Mouse (Mus musculus) embryonic facial prominence, embryonic 14.5 days (tissue): ENCODE measurements at regions not wholly inside any gene's neighbourhood (a gene's known extent, or its start where the extent isn't known, plus 50 kb on each side); places are given as distances from the start of the nearest gene placed in this dataset.

ENCODE experiments used
- ATAC-seq: fragments of 200-750 bp; cut with Nextera tagmentation; 2 replicates; pipeline ENCODE4 v1.8.0; 2017; ENCODE audit warnings: low read depth, moderate number of reproducible peaks, moderate TSS enrichment
- DNase-seq: peaks from one replicate; pipeline ENCODE4 v3.0.0-alpha.2; 2015; ENCODE audit warnings: low spot score
- H3K27ac ChIP-seq: fragments of 300-500 bp; sonication (generic); replicated peaks from 2 replicates; pipeline ENCODE4 v1.5.1; 2014; ENCODE audit warnings: low read depth, mild to moderate bottlenecking, low read length, moderate library complexity
- H3K27me3 ChIP-seq: fragments of 300-500 bp; sonication (generic); replicated peaks from 2 replicates; pipeline ENCODE4 v1.6.1; 2014; ENCODE audit warnings: low read length; ENCODE audit not compliant: control insufficient read depth, insufficient read depth
- H3K36me3 ChIP-seq: fragments of 300-500 bp; sonication (generic); 2 replicates; pipeline ENCODE4 v1.6.1; 2014; ENCODE audit warnings: low read length, mixed read lengths; ENCODE audit not compliant: control insufficient read depth, insufficient read depth
- H3K4me1 ChIP-seq: fragments of 300-500 bp; sonication (generic); 2 replicates; pipeline ENCODE4 v1.6.1; 2014; ENCODE audit warnings: antibody characterized with exemption, low read length; ENCODE audit not compliant: control insufficient read depth, insufficient read depth
- H3K4me2 ChIP-seq: fragments of 300-500 bp; sonication (generic); 2 replicates; pipeline ENCODE4 v1.6.1; 2014; ENCODE audit warnings: low read depth, mild to moderate bottlenecking, low read length, moderate library complexity, mixed read lengths
- H3K4me3 ChIP-seq: fragments of 300-500 bp; sonication (generic); 2 replicates; pipeline ENCODE4 v1.5.1; 2014; ENCODE audit warnings: low read depth, mild to moderate bottlenecking, low read length
- H3K9ac ChIP-seq: fragments of 300-500 bp; sonication (generic); 2 replicates; pipeline ENCODE4 v1.6.1; 2014; ENCODE audit warnings: low read depth, mild to moderate bottlenecking, low read length, moderate library complexity, mixed read lengths
- H3K9me3 ChIP-seq: fragments of 300-500 bp; sonication (generic); 2 replicates; pipeline ENCODE4 v1.6.1; 2016; ENCODE audit warnings: low read length; ENCODE audit not compliant: control insufficient read depth
- WGBS: fragments of 180-500 bp; shearing (Covaris S2); extraction: QIAGEN DNeasy Blood & Tissue Kit; methylation state at CpG from one replicate; pipeline ENCODE4 v1.1.7; 2014; 5-methylcytosine and 5-hydroxymethylcytosine counted together

DNA sequence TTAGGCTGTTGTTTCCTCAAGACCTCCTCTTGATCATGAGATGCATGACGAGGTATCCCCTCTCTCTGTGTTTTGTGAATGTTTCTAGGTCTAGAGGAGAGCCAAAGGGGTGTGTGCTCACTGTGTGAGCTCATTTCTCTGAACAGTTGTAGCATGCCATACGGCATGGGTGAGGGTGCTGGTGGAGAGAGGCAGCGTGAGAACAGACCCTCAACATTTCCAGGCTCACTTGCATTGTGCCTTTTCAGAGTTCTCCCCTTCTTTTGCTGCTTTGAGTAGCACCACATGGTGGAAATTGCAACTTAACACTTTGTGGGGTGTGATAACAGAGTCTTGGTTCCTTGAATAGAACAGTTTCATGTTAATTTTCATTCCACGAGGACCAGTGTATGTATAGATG, 315.8 kb downstream of the Brinp2 start:
- Histone ChIP-seq H3K4me1 (no peaks in the 10 kb centered on the region), H3K4me2 (no peak overlapping the region), H3K27me3 (no peaks in the 10 kb centered on the region), H3K9ac (no peak overlapping the region), H3K27ac (no peak overlapping the region), H3K4me3 (no peak overlapping the region), H3K36me3 (no peaks in the 10 kb centered on the region), H3K9me3 (no peaks in the 10 kb centered on the region)
- WGBS = 80% methylated on average over 4 of the region's 4 CpGs
- DNase-seq (no peak), ATAC-seq (no peak)

DNA sequence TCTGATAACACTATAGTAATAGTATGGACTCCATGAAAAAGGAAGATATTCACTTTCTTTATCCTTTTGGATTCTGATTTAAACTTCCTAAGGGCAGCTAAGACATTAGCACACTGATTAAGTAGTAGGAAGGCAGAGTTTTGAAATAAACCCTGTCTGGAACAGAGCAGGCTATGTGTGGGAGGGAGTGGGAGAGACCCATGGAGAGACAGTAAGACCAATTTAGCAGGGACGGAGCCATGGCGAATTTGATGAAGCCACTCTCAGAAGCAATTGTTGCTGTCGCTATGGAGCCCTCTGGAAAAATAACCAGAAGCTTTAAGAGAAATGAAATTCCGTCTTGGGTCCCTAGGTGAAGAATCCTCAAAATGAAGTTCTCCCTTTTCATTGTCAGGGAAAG, 303.5 kb downstream of the Brinp2 start:
- H3K4me2 ChIP-seq = no peak overlapping the region
- no peak overlapping the region for H3K27ac ChIP-seq
- ATAC-seq (no peak), DNase-seq (no peak)
- H3K36me3 ChIP-seq = no peaks in the 10 kb centered on the region
- H3K9me3 ChIP-seq = no peaks in the 10 kb centered on the region
- WGBS = 69% methylated on average over 4 of the region's 4 CpGs
- H3K4me3 ChIP-seq = no peak overlapping the region
- H3K27me3 ChIP-seq = no peaks in the 10 kb centered on the region
- no peaks in the 10 kb centered on the region for H3K4me1 ChIP-seq
- no peak overlapping the region for H3K9ac ChIP-seq

DNA sequence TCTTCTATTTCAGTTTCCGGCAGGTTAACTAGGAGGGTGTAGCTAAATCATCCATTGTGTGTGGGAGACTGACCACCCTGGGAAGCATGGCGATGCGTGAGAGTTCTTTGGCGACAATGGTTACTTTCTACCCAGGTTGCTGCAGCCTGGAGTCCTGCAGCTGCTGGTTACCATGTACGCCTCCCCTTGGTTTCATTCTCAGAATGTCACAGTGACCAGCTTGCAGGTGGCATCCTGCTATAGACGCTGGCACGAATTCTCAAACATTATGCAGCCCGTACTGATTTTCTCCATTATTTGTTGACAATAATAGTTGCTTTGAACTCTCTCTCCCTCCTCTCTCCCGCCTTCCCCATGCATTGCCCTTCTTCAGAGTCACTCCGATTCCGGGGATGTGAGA, 301.2 kb downstream of the Brinp2 start:
- no peaks in the 10 kb centered on the region for H3K36me3 ChIP-seq
- H3K9ac ChIP-seq = no peak overlapping the region
- DNase-seq = no peak
- no peaks in the 10 kb centered on the region for H3K4me1 ChIP-seq
- no peak overlapping the region for H3K27ac ChIP-seq
- H3K9me3 ChIP-seq = no peaks in the 10 kb centered on the region
- H3K4me3 ChIP-seq = no peak overlapping the region
- no peak for ATAC-seq
- no peaks in the 10 kb centered on the region for H3K27me3 ChIP-seq
- no peak overlapping the region for H3K4me2 ChIP-seq
- WGBS = 82% methylated on average over 11 of the region's 11 CpGs

DNA sequence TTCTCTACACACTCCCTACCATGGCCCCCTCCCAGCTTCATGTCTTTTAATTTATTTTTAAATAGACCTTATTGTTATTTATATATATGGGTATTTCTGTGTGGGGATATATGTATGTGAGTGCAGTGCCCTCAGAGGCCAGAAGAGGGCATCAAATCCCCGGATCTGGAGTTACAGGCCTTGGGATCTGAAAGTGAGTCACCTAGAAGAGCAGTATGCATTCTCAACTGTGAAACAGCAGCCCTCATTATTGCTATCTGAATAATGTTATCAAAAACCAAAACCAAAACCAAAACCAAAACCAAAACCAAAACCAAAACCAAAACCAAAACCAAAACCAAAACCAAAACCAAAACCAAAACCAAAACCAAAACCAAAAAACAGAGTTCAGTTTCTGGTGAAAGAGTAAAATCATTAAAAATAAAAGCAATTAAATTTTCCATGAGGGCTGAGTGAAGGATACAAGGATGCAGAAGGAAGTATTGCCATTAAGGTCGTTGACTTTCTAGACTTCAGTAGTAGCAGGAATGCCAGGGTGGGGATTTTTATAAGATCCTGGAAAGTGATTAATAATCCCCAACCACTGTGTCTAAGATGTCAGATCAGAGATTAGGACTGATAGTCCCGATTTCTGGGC, 299.0 kb downstream of the Brinp2 start:
- no peaks in the 10 kb centered on the region for H3K4me1 ChIP-seq
- no peaks in the 10 kb centered on the region for H3K27me3 ChIP-seq
- ATAC-seq = no peak
- no peak overlapping the region for H3K4me2 ChIP-seq
- 60% methylated on average over 3 of the region's 3 CpGs for WGBS
- no peak overlapping the region for H3K27ac ChIP-seq
- DNase-seq = no peak
- no peak overlapping the region for H3K4me3 ChIP-seq
- H3K36me3 ChIP-seq = no peaks in the 10 kb centered on the region
- no peak overlapping the region for H3K9ac ChIP-seq
- no peaks in the 10 kb centered on the region for H3K9me3 ChIP-seq

DNA sequence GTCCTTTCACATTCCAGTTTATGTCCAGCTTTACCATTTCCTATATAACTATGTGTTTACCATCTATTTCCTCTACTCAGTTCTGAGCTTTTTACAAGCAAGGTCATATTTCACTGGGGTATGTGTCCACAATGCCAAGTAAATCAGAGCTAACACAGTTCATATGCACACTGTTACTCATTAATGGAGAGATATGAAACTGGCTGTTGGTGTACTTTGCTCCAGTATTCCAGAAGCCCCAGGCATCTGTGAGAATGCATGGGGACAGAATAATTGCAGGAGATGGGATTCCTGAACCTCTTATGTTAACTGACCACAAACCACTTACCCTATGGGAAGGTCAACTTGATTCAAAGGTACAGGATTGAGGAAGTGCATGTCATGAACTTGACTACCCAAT, 298.3 kb downstream of the Brinp2 start:
- H3K9ac ChIP-seq = no peak overlapping the region
- no peak overlapping the region for H3K27ac ChIP-seq
- H3K27me3 ChIP-seq = no peaks in the 10 kb centered on the region
- no peak overlapping the region for H3K4me2 ChIP-seq
- H3K36me3 ChIP-seq = no peaks in the 10 kb centered on the region
- DNase-seq = no peak
- no peaks in the 10 kb centered on the region for H3K9me3 ChIP-seq
- H3K4me3 ChIP-seq = no peak overlapping the region
- ATAC-seq = no peak
- no peaks in the 10 kb centered on the region for H3K4me1 ChIP-seq

DNA sequence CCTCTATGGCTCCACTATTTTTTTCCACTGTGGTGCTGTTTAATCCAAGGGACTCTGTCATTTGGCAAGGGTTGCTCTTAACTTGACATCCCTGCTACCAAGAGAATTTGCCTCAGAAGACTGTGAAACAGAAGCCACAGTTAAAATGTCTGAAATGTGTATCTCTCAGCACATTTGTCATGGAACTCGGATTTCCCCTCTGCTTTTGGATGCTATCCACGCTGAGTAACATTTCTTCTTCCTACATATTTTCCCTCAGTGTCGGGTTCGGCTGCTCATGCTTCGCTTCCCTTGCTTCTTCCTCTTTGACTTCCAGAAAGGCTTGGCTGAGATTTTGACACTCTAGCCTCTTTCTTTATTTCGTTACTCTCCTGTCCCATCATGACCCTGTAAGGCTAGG, 294.1 kb downstream of the Brinp2 start:
- 67% methylated on average over 6 of the region's 6 CpGs for WGBS

DNA sequence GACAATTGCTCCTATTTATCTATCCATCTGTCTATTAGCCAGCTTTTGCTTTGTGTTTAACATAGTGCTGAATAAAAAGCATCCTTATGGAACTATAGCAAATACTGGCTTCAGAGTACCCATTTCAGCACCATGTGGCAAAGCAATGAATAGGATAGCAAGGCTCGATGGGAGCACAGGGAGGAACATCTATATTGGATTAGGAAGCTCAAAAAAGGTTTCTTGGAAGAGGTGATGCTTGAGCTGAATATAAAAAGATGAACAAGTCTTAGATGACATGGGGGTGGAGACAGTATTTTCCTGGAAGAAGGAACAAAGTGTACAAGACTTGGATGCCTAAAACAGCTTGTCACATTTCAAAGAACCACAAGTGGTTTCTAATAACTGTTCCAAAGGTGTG, 273.9 kb downstream of the Brinp2 start:
- no peaks in the 10 kb centered on the region for H3K27me3 ChIP-seq
- no peaks in the 10 kb centered on the region for H3K9me3 ChIP-seq
- no peaks in the 10 kb centered on the region for H3K36me3 ChIP-seq
- H3K4me1 ChIP-seq = no peaks in the 10 kb centered on the region
- no peak overlapping the region for H3K27ac ChIP-seq
- DNase-seq (no peak), ATAC-seq (no peak)
- no peak overlapping the region for H3K9ac ChIP-seq
- H3K4me2 ChIP-seq = no peak overlapping the region
- no peak overlapping the region for H3K4me3 ChIP-seq
- WGBS = 68% methylated on average over 1 of the region's 1 CpGs

More for the DNA sequence above, 294.1 kb downstream of the Brinp2 start:
- Histone ChIP-seq H3K9ac (no peak overlapping the region), H3K27ac (no peak overlapping the region), H3K36me3 (no peaks in the 10 kb centered on the region), H3K9me3 (no peaks in the 10 kb centered on the region), H3K4me2 (no peak overlapping the region), H3K27me3 (no peaks in the 10 kb centered on the region), H3K4me1 (no peaks in the 10 kb centered on the region), H3K4me3 (no peak overlapping the region)
- DNase-seq = peak; percentile 5
- ATAC-seq = no peak

DNA sequence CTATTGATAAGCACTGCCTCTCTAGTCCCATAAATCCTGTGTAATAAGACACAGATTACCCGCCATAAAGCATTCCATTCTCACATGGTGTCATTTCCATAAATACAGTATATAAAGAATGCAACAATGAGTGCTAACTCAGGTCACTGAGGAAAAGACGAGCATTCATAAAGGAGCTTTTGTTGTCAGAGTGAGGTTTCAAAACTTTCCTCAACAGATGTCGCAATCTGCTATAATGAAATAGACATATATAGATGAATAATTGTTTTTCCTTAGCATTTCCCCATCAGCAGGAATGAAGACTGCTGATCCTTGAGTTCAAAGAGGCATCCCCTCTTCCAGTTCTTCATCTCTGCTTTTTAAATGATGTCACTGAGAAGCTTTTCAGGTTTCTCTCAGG, 270.3 kb downstream of the Brinp2 start:
- Histone ChIP-seq H3K9ac (no peak overlapping the region), H3K27me3 (no peaks in the 10 kb centered on the region), H3K4me2 (no peak overlapping the region), H3K9me3 (no peaks in the 10 kb centered on the region), H3K4me3 (no peak overlapping the region), H3K27ac (no peak overlapping the region), H3K36me3 (no peaks in the 10 kb centered on the region), H3K4me1 (no peaks in the 10 kb centered on the region)
- WGBS = 69% methylated on average over 3 of the region's 3 CpGs
- ATAC-seq (no peak), DNase-seq (no peak)

DNA sequence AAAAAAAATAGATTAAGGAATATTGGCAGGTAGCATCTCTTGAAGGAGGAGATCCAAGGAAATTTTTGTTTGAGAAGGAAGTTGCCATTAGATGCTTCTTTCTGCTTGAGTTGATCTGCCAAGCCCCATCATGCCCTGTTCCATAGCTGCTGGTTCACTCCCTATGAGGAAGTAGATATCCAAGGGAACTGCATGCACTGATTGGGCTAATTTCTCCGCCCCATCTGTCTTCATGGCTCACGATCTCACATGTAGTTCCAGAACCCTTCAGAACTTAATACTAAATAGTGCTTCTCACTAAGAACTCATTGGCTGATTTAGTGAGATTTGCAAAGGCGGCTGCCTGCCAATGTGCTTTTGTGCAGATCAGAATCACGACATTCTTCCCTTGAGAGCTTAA, 258.6 kb downstream of the Brinp2 start:
- no peaks in the 10 kb centered on the region for H3K9me3 ChIP-seq
- H3K36me3 ChIP-seq = no peaks in the 10 kb centered on the region
- DNase-seq (no peak), ATAC-seq (no peak)
- H3K4me1 ChIP-seq = no peaks in the 10 kb centered on the region
- H3K4me2 ChIP-seq = no peak overlapping the region
- no peak overlapping the region for H3K9ac ChIP-seq
- H3K27ac ChIP-seq = no peak overlapping the region
- H3K4me3 ChIP-seq = no peak overlapping the region
- no peaks in the 10 kb centered on the region for H3K27me3 ChIP-seq
- WGBS = 86% methylated on average over 4 of the region's 4 CpGs
